Mouse (Mus musculus): Measurements from ENCODE around the gene Robo4. TPM values are rescaled to one million over a fixed set of nuclear protein-coding genes. Genes with fewer than 3 reads are reported as not detected.
A peak's percentile ranks its signal among the peaks of the same experiment; 100 is the strongest.

Gene Robo4
- polyA plus RNA-seq, 1 experiment, result 25.4 TPM

GRCm38 (mm10) chr9:37460961-37461340, 59.3 kb downstream of the Robo4 start:
- Histone ChIP-seq H3K4me3 (ENCODE audit: insufficient read depth, low read depth, low read length) (peak overlapping the region; percentile 27; the same call in 1 of the 2 replicates), H3K4me1 (ENCODE audit: control insufficient read depth, insufficient read depth, low read length) (0 out of 2 replicates have a peak, but pooled peaks cover 3% of the 10 kb centered on the region), H3K27ac (ENCODE audit: insufficient read depth, low read depth, low read length) (no peak overlapping the region), H3K36me3 (ENCODE audit: control insufficient read depth, insufficient read depth, low read length) (no peaks in the 10 kb centered on the region), H3K27me3 (replicated peaks; ENCODE audit: control insufficient read depth, insufficient read depth, low read length) (peaks cover 1% of the 10 kb centered on the region; the same call in 1 of the 2 replicates)
- WGBS, result 14% methylated on average over 5 of the region's 5 CpGs
- no peak for DNase-seq
- no peak for TF ChIP-seq CTCF (conservative IDR thresholded peaks at IDR 0.05; ENCODE audit: insufficient read depth, insufficient read length, low read depth, low read length)
- no peak for TF ChIP-seq POLR2A (IDR thresholded peaks at IDR 0.05; ENCODE audit: low read depth, low read length)

GRCm38 (mm10) chr9:37461571-37461970, 59.9 kb downstream of the Robo4 start:
- TF ChIP-seq POLR2A (IDR thresholded peaks at IDR 0.05; ENCODE audit: low read depth, low read length), result no peak
- no peak for TF ChIP-seq CTCF (conservative IDR thresholded peaks at IDR 0.05; ENCODE audit: insufficient read depth, insufficient read length, low read depth, low read length)
- Histone ChIP-seq H3K4me3 (ENCODE audit: insufficient read depth, low read depth, low read length) (no peak overlapping the region), H3K36me3 (ENCODE audit: control insufficient read depth, insufficient read depth, low read length) (no peaks in the 10 kb centered on the region), H3K27me3 (replicated peaks; ENCODE audit: control insufficient read depth, insufficient read depth, low read length) (peaks cover 1% of the 10 kb centered on the region; the same call in 1 of the 2 replicates), H3K27ac (ENCODE audit: insufficient read depth, low read depth, low read length) (no peak overlapping the region), H3K4me1 (ENCODE audit: control insufficient read depth, insufficient read depth, low read length) (no peaks in the 10 kb centered on the region; the same call in 1 of the 2 replicates)
- 20% methylated on average over 3 of the region's 3 CpGs for WGBS
- DNase-seq, result no peak

- Histone ChIP-seq H3K27me3 (replicated peaks; ENCODE audit: control insufficient read depth, insufficient read depth, low read length) (peaks cover 1% of the 10 kb centered on the region; the same call in 1 of the 2 replicates), H3K4me3 (ENCODE audit: insufficient read depth, low read depth, low read length) (no peak overlapping the region), H3K36me3 (ENCODE audit: control insufficient read depth, insufficient read depth, low read length) (no peaks in the 10 kb centered on the region), H3K4me1 (ENCODE audit: control insufficient read depth, insufficient read depth, low read length) (no peaks in the 10 kb centered on the region; the same call in 1 of the 2 replicates), H3K27ac (ENCODE audit: insufficient read depth, low read depth, low read length) (no peak overlapping the region)
- TF ChIP-seq POLR2A (IDR thresholded peaks at IDR 0.05; ENCODE audit: low read depth, low read length) (no peak), CTCF (conservative IDR thresholded peaks at IDR 0.05; ENCODE audit: insufficient read depth, insufficient read length, low read depth, low read length) (peak; percentile 40)
- peak; percentile 66 for DNase-seq
- 20% methylated on average over 7 of the region's 7 CpGs for WGBS
Measured at GRCm38 (mm10) chr9:37462764-37463163, 61.1 kb downstream of the Robo4 start.

Other genes starting within 250 kb of the Robo4 start
- 3.4 and 4.2 TPM in 2 replicates for gene Tmem218, start 193.7 kb upstream of the Robo4 start, polyA plus RNA-seq (2012; rRNA removed)
- 2.5 and 2.6 TPM in 2 replicates for gene Slc37a2, start 146.2 kb upstream of the Robo4 start, polyA plus RNA-seq (2012; rRNA removed)
- gene Ccdc15, start 53.5 kb upstream of the Robo4 start, polyA plus RNA-seq (2012; rRNA removed), result 0.64 TPM in 2 replicates
- gene Hepacam, start 34.5 kb upstream of the Robo4 start, polyA plus RNA-seq (2012; rRNA removed), result 0.03 and 0.09 TPM in 2 replicates
- 14.4 and 18.7 TPM in 2 replicates for gene Robo3, start 31.3 kb downstream of the Robo4 start, polyA plus RNA-seq (2012; rRNA removed)
- 12.1 and 15.7 TPM in 2 replicates for gene Msantd2, start 87.4 kb downstream of the Robo4 start, polyA plus RNA-seq (2012; rRNA removed)
- gene Esam, start 126.2 kb downstream of the Robo4 start, polyA plus RNA-seq (2012; rRNA removed), result 54.9 and 55.5 TPM in 2 replicates
- 7.6 and 9.1 TPM in 2 replicates for gene Vsig2, start 137.4 kb downstream of the Robo4 start, polyA plus RNA-seq (2012; rRNA removed)
- gene Nrgn, start 151.0 kb downstream of the Robo4 start, polyA plus RNA-seq (2012; rRNA removed), result 4.7 and 7.7 TPM in 2 replicates
- 17.8 and 18.3 TPM in 2 replicates for gene Siae, start 153.8 kb downstream of the Robo4 start, polyA plus RNA-seq (2012; rRNA removed)
- gene Spa17, start 211.8 kb downstream of the Robo4 start, polyA plus RNA-seq (2012; rRNA removed), result 3.1 and 3.5 TPM in 2 replicates

Measured in kidney, adult 2 months (tissue).